Mouse (Mus musculus) left cerebral cortex, adult 18-20 months (tissue): Measurements from ENCODE around the gene Ermap. TPM values are rescaled to one million over a fixed set of nuclear protein-coding genes. Genes with fewer than 3 reads are reported as not detected.
A peak's percentile ranks its signal among the peaks of the same experiment; 100 is the strongest.

ENCODE experiments used
- DNase-seq, 2 experiments: peaks; one replicate each; pipeline ENCODE4 v3.0.0; 2021 to 2022; ENCODE audit warnings: low spot score in 2 of 2, mixed read lengths in 1 of 2
- long read RNA-seq, 2 experiments: library from polyadenylated mRNA; stranded (forward); transcript quantifications; one replicate each; pipeline ENCODE4 v2.0.0; 2021
- total RNA-seq, 2 experiments: library from RNA; stranded (reverse); gene quantifications; 2 replicates each; pipeline ENCODE4 v1.2.3; 2021

Gene Ermap
- under 1 TPM; 0.40 TPM for total RNA-seq
- long read RNA-seq, experiment 1 = 0 reads
- long read RNA-seq, experiment 2, partial matches to known transcripts = 1 of 1 reads
- long read RNA-seq, experiment 2, other reads (novel, unspliced or antisense) = 0 of 1 reads

GRCm38 (mm10) chr4:119189864-119190263 lies at the start of gene Ermap:
Gene Ermap (minus strand): TSS chr4:119190011.
- no peak for DNase-seq

DNA sequence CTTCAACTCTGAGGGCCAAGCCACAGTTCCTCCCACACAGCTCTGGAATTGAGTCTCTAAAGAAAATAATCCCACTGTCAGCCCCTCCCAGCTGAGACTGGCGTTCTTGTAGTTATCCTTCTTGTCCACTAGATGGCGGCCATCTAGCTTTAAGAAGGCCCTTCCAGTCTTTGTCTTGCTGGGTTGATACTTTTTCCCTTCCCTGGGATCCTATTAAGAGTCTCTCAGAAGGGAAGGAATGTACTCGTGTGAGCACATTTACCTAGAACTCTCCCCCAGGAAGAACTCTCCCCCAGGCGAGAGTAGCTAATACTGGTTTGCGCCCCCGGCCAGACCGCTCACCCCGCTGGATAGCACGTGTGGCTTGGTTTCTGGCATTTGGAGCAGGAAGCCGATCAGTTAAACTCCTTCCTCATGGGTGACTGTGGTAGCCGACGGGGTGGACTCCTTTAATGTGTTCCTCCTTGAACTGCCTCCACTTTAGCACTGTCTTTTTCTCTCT lies 49.4 kb upstream of the Ermap start:
- peak in 1 of 2 experiments; percentile 28 for DNase-seq

GRCm38 (mm10) chr4:119238661-119239060 lies 48.9 kb upstream of the Ermap start:
- DNase-seq = no peak

DNA sequence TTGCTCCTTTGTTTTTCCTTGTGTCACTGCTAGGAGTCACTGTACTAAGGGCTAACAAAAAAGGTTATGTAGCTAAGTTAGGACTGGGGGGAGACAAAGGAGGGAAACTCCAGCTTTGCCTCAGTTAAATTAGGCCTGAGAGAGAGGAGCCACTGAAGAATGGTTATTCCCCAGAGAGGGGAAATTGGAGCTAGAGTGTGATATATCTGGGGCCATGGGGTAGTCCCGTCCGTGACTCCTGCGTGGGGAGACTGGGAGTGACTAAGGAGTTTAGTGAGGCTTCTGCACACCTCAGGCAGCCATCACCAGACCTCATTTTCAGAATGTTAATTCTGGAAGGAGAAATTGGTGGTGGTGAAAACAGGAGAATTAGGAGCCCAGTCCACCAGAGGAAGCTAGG lies 44.5 kb upstream of the Ermap start:
- no peak for DNase-seq

DNA sequence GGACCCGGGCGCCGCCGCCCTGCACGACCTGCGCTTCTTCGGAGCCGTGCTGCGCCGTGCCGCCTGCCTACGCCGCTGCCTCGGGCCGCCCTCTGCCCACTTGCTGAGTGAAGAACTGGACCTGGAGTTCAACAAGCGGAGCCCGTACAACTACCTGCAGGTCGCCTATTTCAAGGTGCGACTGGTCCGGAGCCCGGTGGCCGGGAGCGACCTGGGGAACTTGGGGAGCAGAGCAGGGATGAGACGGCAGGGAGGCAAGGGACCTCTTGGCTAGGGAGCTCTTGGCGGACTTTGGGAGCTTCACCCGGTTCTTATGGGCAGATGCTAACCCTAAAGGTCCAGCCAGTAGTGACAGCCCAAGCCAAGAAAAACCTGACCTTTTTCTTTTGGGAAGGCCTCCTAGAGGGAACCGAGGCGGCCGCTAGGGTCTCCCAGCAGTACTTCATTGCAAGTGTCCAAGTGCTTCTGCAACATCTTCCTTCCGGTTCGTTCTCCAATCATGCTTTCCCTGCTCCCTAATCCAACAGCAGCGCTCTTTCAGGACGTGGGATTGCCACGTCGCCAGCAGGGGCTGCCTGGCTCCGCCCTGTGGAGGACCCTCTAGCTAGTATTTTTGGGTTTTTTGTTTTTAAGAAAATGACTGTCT lies 43.6 kb upstream of the Ermap start:
- peak; percentile 39 to 45 for DNase-seq

- DNase-seq = peak; percentile 98 to 99
Observed at GRCm38 (mm10) chr4:119232410-119233255, 42.8 kb upstream of the Ermap start, which contains the start of the genes AU022252 and P3h1. Gene AU022252 (minus strand): TSS chr4:119232712. Gene P3h1 (plus strand): TSS chr4:119232915.

GRCm38 (mm10) chr4:119226751-119227150 lies 36.9 kb upstream of the Ermap start:
- no peak for DNase-seq

DNA sequence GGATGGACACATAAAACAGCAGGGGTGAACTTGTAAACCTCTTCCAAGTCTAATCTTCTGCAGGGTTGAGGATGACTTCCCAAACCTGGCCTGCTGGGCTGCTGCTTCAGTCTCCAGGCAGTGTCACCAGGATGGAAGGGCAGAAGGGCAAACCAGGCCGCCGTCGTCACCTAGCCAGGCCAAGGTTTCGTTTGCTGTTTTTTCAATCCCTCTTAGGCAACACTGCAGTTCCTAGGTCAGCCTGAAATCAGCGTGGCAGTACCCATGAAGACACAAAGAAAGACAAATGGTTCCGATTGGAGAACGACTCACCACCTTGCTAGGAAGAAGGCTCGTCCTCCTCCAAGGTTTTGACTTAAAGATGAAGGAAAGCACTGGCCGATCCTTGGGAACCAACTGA lies 35.9 kb upstream of the Ermap start:
- no peak for DNase-seq

DNA sequence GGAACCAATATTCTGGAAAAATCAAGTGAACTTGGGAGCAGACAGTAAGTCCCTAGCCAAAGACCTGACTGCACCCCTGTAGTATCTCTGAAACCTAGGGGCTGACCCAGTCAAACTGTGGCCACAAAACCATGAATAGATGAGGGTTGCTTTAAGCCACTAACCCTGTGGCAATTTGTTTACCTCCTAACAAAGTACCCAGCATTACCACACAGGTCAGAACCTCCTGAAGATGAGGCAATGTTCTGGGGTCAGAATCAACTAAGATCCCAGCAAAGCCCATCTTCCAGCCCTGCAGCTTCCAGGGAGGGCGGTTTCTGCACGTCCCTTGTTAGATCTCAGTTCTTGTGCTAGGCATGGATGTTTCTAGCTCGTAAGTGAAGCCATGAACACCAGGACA lies 34.7 kb upstream of the Ermap start:
- DNase-seq = no peak

DNA sequence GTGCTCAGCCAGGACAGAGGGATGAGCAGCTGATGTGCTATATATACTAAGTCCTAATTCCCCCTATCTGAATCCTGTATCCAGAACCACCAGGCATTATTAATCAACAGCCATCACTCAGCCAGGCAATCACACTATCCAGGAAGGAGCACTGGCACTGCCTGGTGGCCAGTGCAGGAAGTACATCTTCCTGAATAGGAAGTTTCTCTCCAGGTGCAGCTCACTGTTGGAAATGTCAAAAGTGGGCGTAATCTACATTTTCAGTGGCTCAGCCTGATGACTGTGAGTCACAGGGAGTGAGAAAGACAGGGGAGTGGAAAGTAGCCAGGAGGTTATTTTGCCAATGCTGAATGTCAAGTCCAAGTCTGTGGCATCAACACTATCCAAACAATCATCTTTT lies 33.9 kb upstream of the Ermap start:
- peak; percentile 23 to 28 for DNase-seq

DNA sequence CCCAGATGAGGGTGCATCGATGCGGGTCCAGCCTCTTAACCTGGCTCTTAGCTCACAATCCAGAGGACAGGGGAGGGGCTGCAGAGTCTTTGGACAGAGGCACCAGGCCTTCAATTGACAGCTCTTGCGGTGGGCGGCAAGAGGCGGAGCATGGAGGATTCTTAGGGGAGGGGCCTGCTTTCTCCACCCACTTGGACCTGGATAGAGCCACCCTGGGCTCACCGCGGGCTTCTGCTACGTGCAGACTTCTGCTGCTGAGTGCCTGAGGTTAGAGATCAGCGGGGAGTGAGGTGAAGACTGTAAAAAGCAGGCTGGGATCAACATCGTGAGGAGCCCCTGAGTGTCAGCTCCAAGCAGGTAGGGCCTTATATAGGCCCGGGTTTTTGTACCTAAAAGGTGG lies 28.4 kb upstream of the Ermap start, which contains the start of gene Tmem269:
Tmem269 (minus strand) TSS at position 49 of the 400 bp plus-strand sequence.
- no peak for DNase-seq

GRCm38 (mm10) chr4:119216667-119217066 lies 26.9 kb upstream of the Ermap start:
- DNase-seq = no peak

GRCm38 (mm10) chr4:119204672-119205071 lies 14.9 kb upstream of the Ermap start:
- DNase-seq = peak; percentile 68 to 70

- DNase-seq = no peak
Observed at GRCm38 (mm10) chr4:119198105-119198504, 8.3 kb upstream of the Ermap start.

DNA sequence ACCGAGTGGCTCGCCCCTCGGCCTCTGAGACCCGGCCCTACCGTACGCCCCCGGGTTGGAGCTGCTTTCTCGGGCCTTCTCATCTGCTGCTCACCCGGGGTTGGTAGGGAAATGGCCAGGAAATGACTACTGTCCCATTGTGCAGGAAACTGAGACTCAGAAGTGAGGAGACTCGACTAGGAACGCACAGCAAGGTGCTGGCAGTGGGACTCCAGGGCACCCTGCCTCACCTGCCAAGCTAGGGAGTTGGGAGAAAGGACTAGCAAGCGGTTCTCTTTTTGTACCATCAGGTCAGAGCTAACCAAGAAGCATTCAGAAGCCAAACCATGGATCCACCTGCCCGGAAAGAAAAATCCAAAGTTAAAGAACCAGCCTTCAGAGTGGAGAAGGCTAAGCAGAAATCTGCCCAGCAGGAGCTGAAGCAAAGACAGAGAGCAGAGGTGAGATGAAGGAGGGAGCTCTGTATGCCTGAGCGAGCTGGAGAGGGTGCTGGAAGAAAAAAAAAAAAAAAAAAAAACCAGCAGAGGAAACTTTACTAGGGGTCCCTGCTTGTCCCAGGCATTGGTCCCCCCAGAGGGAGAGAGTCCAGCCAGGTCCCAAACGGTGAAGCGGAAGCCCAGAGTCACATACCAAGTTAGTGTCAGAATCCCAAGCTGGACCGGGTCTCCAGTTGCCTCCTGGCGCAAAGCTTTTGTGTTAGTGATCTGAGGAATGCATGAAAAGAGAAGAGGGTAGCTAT lies 5.9 kb upstream of the Ermap start:
- no peak for DNase-seq

GRCm38 (mm10) chr4:119194909-119195581 lies 5.2 kb upstream of the Ermap start, which contains the start of gene Svbp:
Gene Svbp (plus strand): TSS chr4:119195306.
- DNase-seq = peak; percentile 85 to 88

- no peak for DNase-seq
Observed at GRCm38 (mm10) chr4:119192757-119193156, 2.9 kb upstream of the Ermap start.

GRCm38 (mm10) chr4:119191273-119191672 lies 1.5 kb upstream of the Ermap start:
- no peak for DNase-seq

GRCm38 (mm10) chr4:119190618-119191017 lies 807 bp upstream of the Ermap start:
- DNase-seq = no peak

- no peak for DNase-seq
Observed at GRCm38 (mm10) chr4:119189392-119189791, 419 bp downstream of the Ermap start.
